Mouse (Mus musculus) small intestine, adult 10 weeks (tissue): Measurements from ENCODE around the gene Grin2c. TPM values are rescaled to one million over a fixed set of nuclear protein-coding genes. Genes with fewer than 3 reads are reported as not detected.

Experiments used
- polyA plus RNA-seq: library from polyadenylated mRNA; stranded (reverse); fragments of 350-450 nt; fragmentation: Illumina TruSeq; extraction: RNeasy Lipid Tissue Mini Kit (QIAGEN cat#74804); gene quantifications from one replicate; pipeline ENCODE4 v1.2.3, GENCODE M21; 2014; ENCODE audit warnings: low replicate concordance

Grin2c gene
- polyA plus RNA-seq: not detected

DNA sequence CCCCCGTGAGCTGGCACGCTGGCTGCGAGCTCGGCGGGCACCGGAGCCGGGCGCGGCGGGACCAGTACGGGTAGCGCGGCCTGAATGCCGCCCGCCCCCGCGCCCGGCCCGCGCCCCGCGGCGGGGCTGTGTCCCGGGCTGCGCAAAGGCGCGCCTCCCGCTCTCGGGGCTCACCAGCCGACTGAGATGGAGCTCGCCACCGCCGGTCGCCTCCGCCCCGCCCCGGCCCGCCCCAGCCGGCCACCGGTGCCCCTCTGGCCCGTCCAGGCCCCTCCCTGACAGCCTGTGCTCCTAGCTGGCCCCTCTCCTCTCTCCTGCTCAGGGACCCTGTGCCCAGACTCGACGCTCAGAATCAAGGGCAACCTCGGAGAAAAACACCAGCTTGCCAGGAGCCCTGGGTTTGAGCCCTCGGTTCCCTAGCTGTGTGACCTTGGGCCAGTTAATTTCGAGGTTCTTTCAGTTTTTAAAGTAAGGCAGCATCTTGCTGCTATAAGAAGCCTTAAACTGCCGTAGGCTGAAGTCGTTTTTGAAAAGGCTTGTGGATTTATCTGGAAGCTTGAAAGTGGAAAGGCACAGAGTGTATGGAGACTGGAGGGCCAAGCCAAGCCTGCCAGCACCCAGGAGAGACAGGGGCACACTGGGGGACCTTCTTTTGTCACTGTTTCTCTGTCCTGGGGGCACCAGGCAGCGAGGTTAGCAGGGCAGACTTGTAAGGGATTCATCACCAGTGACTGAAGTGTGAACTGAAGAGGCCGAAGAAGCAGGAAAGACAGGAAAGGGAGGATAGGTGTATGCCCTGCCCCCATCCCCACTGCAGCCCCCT, at the start of gene Grin2c:
Gene Grin2c (minus strand): TSS at position 183 of the 823 bp plus-strand sequence.

DNA sequence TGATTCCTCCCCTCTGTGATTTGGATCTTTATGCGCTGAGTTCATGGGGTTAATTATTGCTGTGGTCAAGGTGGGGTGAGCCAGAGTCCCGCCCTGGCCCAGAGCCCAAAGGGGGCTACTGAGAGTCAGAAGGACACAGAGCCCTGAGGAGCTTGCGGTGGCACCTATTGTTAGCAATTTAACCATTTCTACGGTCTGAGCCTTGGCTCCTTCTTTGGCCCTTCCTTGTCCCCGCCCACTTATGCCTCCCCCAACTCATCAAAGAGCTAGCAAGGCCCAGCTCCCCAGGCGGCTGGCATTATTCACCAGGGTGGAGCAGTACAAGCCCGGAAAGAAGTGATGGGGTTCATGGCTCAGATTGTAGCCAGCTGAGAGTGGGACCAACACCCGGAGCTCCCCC, 39.8 kb upstream of the Grin2c start, which contains the start of gene Otop2:
Gene Otop2 (plus strand): TSS at position 301 of the 400 bp plus-strand sequence.

DNA sequence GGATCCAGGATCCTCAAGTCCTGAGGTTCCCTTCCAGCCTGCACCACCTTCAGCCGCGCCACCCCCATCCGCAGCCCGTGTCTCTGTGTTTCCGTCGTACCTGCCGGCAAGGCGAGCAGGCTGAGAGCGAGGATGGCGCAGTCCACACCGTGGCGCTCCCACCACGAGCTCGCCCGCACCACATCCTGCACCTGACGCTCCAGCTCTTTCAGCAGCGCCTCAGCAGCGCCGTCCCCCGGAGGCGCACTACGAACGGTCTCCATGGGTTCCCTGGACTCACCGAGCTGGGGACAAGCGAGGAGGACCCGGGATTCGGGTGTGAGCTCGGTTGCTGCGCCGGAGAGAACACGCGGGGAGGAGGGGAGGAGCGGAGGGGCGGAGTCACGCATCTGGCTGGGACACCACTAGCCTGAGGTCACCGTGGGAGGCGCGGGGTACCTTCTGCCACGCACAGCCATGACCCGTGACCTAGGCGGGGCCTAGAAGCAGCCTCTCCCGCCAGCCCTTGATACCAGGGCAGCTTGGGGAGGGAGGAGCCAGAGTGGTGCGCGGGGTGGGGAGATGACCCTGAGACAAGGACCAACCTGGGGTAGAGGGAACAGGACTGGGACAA, 30.3 kb upstream of the Grin2c start, which contains the start of gene Fads6:
Gene Fads6 (minus strand): TSS at position 450 of the 613 bp plus-strand sequence.

DNA sequence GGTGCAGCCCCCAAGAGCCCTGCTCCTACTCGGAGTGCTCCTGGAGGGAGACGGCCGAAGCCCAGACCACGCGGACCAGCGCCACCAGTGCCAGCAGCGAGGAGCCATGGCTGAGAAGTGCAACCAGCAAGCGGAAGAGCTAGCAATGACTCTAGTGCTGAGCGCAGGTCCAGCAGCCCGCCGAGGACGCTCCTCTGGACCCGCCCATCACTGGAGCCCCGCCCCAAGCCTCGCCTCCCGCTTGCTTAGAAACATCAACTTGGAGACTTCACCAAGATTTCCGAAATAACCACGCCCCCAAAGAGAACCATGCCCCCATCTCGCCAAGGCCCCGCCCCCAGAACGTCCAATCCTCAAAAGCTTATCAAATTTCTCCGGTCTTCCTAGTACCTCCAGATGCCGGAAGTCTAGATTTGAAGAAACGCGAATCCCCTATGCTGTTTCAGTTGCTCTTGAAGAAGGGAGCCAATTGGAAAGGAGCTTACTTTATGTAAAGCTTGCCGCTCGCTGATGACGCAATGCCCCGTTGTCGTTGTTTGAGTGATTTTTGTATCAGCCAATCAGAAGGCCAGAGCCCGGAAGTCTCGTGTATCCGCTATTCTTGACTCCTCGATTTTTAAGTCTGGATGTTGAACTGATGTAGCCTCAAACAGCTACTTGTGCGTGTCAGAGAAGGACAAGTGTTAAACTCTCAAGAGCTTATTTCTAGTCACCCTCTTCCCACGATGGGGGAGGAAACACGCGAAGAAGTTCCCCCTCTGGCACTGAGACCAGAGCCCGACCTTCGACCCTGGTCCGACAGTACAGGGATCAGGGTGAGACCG, 9.9 kb upstream of the Grin2c start, which contains the start of gene Fdxr:
Gene Fdxr (minus strand): TSS at position 271 of the 824 bp plus-strand sequence.

Other genes starting within 250 kb of the Grin2c start
- not detected for gene Cd300ld4, start 240.2 kb downstream of the Grin2c start, polyA plus RNA-seq
- not detected for gene Cd300ld5, start 229.5 kb downstream of the Grin2c start, polyA plus RNA-seq
- not detected for gene Cd300ld3, start 218.8 kb downstream of the Grin2c start, polyA plus RNA-seq
- 0.59 TPM for gene Cd300e, start 205.1 kb downstream of the Grin2c start, polyA plus RNA-seq
- 1.3 TPM for gene Rab37, start 175.8 kb downstream of the Grin2c start, polyA plus RNA-seq
- gene Cd300lf, start 133.3 kb downstream of the Grin2c start, polyA plus RNA-seq: 3.8 TPM
- 85.9 TPM for gene Slc9a3r1, start 103.9 kb downstream of the Grin2c start, polyA plus RNA-seq
- gene Tmem104, start 79.8 kb downstream of the Grin2c start, polyA plus RNA-seq: 0.26 TPM
- gene Nat9, start 79.4 kb downstream of the Grin2c start, polyA plus RNA-seq: not detected
- gene Fdxr, start 9.8 kb upstream of the Grin2c start, polyA plus RNA-seq: 2.0 TPM
- 1.4 TPM for gene Fads6, start 30.4 kb upstream of the Grin2c start, polyA plus RNA-seq
- gene Otop2, start 39.9 kb upstream of the Grin2c start, polyA plus RNA-seq: not detected
- gene Ush1g, start 54.8 kb upstream of the Grin2c start, polyA plus RNA-seq: not detected
- 0.45 TPM for gene Otop3, start 67.5 kb upstream of the Grin2c start, polyA plus RNA-seq
- gene Hid1, start 100.5 kb upstream of the Grin2c start, polyA plus RNA-seq: 2.0 TPM
- gene Cdr2l, start 114.7 kb upstream of the Grin2c start, polyA plus RNA-seq: not detected
- 3.4 TPM for gene Mrpl58, start 136.5 kb upstream of the Grin2c start, polyA plus RNA-seq
- 527 TPM for gene Atp5h, start 152.7 kb upstream of the Grin2c start, polyA plus RNA-seq
- gene Kctd2, start 152.9 kb upstream of the Grin2c start, polyA plus RNA-seq: 11.6 TPM
- not detected for gene Trim80, start 173.3 kb upstream of the Grin2c start, polyA plus RNA-seq
- gene Slc16a5, start 195.2 kb upstream of the Grin2c start, polyA plus RNA-seq: 33.5 TPM
- gene Armc7, start 208.4 kb upstream of the Grin2c start, polyA plus RNA-seq: 0.19 TPM
- gene Nt5c, start 224.6 kb upstream of the Grin2c start, polyA plus RNA-seq: 1.3 TPM
- gene Jpt1, start 247.1 kb upstream of the Grin2c start, polyA plus RNA-seq: 47.8 TPM